Mouse (Mus musculus) R1 (cell line): ENCODE data around the gene Cntln.

ENCODE experiments used
- DNase-seq: peaks from one replicate; pipeline ENCODE4 v3.0.0-alpha.2; 2018; ENCODE audit warnings: low read depth, low spot score

Cntln gene

GRCm38 (mm10) chr4:85049933-85050553 is 165.9 kb downstream of the Cntln start:
- no peak for DNase-seq

DNA sequence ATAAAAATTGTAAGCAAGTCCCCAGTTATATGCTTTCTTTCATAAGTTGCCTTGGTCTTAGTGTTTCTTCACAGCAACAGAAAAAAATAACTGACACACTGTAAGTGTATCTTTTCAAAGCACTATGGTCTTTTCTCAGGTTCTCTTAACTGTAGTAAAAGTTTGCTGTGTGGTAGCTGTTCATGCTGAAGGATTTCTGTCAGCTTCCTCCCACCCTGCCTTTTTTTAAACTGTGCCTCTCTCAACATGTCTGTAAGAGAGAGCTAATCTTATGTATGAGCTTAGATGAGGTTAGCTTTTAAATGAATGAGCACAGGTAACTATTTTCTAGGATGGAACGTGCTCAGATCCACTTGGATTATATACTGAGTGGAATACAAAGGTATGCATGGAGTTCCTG is 170.5 kb downstream of the Cntln start:
- no peak for DNase-seq

DNA sequence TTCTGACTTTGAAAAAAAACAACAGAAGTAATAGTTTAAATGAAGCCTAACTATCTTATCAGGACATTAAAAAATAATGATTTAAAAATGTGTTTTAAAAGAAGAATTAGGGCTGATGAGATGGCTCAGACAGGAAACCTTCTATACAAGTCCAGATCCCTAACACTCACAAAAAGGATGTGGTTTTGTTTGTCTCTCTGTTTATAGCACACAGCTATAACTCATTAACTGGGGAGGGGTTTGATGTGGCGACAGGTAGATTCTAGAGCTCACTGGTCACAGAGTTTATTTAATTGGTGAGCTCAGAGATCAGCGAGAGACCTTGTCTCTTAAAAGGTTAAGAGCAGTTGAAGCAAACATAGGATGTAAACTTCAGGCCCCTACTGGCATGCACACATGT is 175.5 kb downstream of the Cntln start:
- DNase-seq: no peak

DNA sequence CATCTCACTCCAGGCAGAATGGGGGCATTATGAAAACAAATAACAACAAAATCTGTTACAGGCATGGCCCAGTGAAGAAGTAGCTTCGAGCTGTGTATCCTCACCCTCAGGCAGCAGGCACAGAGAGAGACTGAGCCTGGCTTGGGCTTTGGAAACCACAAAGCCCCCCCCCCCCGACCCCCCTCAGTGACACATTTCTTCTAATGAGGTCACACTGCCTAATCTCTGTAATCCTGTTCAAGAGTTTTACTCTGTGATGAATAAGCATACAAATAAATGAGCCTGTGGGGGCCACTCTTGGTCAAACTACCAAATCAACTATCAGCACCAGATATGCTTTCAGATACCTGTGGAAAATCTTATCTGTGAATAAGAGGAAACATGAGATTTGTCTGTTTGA is 177.6 kb downstream of the Cntln start:
- no peak for DNase-seq

GRCm38 (mm10) chr4:85096033-85096432 is 211.9 kb downstream of the Cntln start:
- no peak for DNase-seq

- DNase-seq: peak; percentile 59
Observed at GRCm38 (mm10) chr4:85096682-85097081, 212.6 kb downstream of the Cntln start.

DNA sequence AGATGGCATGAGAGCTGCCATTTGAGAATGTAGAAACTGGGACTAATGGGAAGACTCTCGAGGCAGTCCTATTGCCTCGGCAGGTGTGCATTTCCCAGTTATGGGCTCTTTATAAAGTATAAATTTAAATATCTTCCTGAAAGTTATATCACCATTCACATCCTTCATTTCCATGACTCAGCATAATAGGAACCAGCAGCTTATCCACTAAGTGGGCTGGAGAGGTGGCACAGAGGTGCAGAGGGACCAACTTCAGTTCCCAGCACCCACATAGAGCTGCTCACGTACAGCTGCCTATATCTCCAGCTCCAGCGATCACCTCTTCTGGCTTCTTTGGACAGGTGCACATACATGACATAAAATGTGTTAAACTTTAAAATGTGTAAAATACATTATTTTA is 218.1 kb downstream of the Cntln start:
- no peak for DNase-seq

- no peak for DNase-seq
Observed at GRCm38 (mm10) chr4:85106416-85106815, 222.3 kb downstream of the Cntln start.

- DNase-seq: no peak
Observed at GRCm38 (mm10) chr4:85106961-85107360, 222.9 kb downstream of the Cntln start.

- no peak for DNase-seq
Observed at GRCm38 (mm10) chr4:85120271-85120670, 236.2 kb downstream of the Cntln start.

DNA sequence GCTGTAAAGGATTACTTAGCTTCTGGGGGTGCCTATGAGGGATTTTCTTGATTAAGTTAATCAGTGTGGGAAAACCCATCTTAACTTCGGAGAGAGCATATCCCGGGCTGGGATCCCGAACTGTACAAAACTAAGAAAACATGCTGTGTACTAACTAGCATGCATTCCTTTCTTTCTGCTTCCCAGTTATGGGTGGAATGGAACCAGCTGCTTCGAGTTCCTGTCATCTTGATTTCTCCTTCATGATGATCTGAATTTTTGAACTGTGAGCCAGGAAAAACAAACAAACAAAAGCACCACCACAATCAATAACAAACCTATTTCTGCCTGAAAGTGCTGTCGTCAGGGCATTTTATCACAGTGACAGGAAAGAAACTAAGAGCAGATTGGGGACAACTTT is 265.6 kb downstream of the Cntln start:
- DNase-seq: no peak

DNA sequence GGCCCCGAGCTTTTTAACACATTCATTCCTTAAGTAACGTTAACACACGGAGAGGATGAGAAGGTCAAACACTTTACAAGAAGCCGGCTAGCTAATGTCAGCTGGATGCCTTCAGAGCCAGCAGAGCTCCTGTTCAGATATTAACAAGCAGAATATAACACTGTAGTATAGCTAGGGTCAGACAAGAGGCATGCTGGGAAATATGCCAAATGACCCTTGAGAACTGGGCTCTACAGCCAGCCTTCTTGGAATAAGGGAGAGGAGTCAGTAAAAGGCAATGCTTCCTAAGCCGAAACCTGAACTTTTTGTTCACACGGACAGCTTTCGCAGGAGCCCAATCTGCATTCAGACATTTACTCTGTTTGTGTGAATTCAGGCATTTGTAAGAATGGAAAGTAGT is 267.8 kb downstream of the Cntln start:
- DNase-seq: no peak

GRCm38 (mm10) chr4:85154361-85154760 is 270.3 kb downstream of the Cntln start:
- DNase-seq: no peak

DNA sequence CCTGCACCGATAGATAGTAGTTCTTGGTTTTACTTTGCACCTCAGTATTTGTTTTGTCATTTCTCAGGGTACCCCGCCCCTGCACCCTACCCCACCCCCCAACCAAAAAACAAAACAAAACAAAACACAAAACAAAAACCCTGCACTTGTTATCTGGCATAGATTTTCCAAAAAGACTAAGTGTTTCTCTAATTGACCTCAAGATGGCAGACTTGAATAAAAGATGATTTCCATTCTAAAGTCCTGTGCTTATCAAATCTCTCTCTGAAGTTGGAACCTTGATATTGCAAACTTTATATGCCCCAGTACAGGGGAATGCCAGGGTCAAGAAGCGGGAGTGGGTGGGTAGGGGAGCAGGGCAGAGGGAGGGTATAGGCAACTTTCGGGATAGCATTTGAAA is 277.0 kb downstream of the Cntln start:
- peak; percentile 31 for DNase-seq

DNA sequence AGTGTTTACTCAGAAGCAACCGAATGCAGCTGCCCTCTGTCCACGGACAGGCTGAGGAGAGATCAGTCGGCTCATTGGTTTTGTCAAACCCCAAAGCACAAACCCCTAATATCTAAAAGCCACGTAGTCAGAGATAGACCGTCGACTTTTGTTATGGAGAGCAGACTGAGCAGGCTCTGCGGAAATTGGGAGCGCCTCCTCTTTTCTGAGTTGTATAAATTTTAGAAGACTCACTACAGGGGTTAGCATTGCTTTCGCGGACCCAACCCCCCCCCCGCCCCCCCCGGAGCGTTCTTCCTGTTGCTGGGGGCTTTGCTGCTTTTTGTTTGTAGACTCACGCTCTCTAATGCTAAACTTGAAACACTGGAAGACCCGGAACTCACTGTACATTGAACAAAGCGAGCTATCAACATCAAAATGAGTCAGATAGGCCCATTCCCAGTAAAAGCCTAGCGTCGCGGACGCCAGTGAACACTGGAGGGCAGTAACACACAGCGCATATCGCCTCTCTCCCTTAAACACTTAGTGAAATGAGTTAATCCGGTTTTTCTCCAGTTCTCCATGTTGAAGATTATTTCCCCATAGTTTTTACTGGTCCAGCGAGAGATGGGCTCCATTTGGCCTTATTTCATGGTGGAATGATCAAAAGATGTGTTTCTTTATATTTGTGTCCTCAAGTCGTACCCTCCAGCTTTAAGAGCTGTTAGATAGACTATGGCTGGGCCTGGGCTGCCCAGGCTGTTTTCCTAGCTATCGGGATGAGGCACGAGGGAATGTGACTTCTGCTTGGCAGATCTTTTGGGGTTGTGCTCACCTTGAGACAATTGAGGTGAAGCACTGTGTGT is 278.6 kb downstream of the Cntln start:
- peak; percentile 98 for DNase-seq

DNA sequence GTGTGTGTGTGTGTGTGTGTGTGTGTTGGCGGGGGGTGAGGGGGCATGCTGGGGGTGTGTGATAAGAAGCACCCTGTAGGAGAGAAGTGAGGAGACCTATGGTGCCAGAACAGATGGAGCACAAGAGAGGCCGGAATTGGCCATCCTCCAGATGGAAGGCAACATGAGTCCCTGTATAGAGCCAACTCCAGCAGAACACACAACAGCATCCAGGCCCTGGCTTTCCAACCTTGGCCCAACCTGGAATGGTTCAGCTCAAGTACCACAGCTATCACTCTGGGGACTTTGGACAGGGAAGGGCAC is 279.2 kb downstream of the Cntln start:
- DNase-seq: peak; percentile 16

GRCm38 (mm10) chr4:85168001-85168400 is 283.9 kb downstream of the Cntln start:
- no peak for DNase-seq

DNA sequence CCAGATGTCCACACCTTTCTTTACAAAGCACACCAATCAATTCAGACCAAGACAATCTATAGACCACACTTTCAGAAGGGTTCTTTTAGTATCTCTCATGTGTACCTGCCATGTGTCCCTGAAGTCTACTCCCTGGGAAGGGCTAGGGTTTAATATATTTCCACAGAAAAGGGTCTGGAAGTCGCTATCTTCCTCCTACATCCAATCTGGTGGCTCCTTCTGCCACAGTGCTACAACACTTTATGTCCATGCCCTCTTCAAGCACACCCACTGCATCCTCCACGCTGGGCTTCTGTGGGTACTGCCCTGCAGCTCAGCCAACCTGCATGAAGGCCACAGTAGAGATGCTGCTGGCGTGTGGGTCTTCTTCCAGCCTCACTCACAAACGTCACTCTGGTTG is 291.4 kb downstream of the Cntln start:
- DNase-seq: no peak

GRCm38 (mm10) chr4:85178394-85179051 is 294.4 kb downstream of the Cntln start:
- DNase-seq: no peak
